Mouse (Mus musculus): ENCODE measurements around the gene Esr1. TPM values are rescaled to one million over a fixed set of nuclear protein-coding genes. Genes with fewer than 3 reads are reported as not detected.

The Esr1 gene
- polyA plus RNA-seq, 1 experiment: 3.6 TPM

DNA sequence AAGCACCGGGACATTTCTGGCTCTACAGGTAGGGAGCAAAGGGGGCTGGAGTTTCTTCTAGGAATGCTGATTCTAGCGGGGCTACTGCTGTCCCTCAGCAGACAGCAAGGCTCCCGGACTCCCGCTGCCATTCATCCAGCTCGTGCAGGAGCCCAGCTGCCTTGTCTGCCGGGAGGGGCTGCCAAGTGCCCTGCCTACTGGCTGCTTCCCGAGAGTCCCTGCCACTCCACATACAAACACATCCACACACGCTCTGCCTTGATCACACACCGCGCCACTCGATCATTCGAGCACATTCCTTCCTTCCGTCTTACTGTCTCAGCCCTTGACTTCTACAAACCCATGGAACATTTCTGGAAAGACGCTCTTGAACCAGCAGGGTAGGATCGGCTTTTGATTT is 98.5 kb downstream of the Esr1 start:
- Histone ChIP-seq H3ac (ENCODE audit: control insufficient read depth, insufficient read length) (no peak overlapping the region), H3K79me2 (ENCODE audit: control insufficient read depth, insufficient read depth) (no peaks in the 10 kb centered on the region), H3K4me2 (ENCODE audit: low read depth) (peak overlapping the region; percentile 66), H3K4me3 (peak overlapping the region; percentile 5), H3K36me3 (ENCODE audit: control insufficient read depth, insufficient read depth) (no peaks in the 10 kb centered on the region), H3K27me3 (ENCODE audit: control insufficient read depth, insufficient read depth, insufficient read length) (no peaks in the 10 kb centered on the region)
- TF ChIP-seq POLR2A (IDR thresholded peaks at IDR 0.05; ENCODE audit: insufficient read length, low read depth): no peak
- TF ChIP-seq USF1 (IDR thresholded peaks at IDR 0.05; ENCODE audit: low read depth): no peak
- TF ChIP-seq CEBPB (IDR thresholded peaks at IDR 0.05; ENCODE audit: insufficient read depth, poor library complexity, severe bottlenecking): no peak
- no peak for TF ChIP-seq E2F4 (IDR thresholded peaks at IDR 0.05; ENCODE audit: insufficient read depth)
- peak in 1 of 3 experiments; percentile 61 for TF ChIP-seq MYOG (IDR thresholded peaks at IDR 0.05; ENCODE audit: control insufficient read depth in 1 of 3, insufficient read depth in 1 of 3, insufficient read length in 2 of 3, low read depth in 2 of 3)
- TF ChIP-seq TCF12 (IDR thresholded peaks at IDR 0.05; ENCODE audit: insufficient read depth, poor library complexity, severe bottlenecking): no peak
- TF ChIP-seq MYOD1 (IDR thresholded peaks at IDR 0.05; ENCODE audit: control insufficient read depth in 1 of 3, insufficient read length in 2 of 3, low read depth in 2 of 3): peak in 2 of 3 experiments; percentile 22 to 37
- TF ChIP-seq TCF3 (IDR thresholded peaks at IDR 0.05; ENCODE audit: insufficient read length, low read depth): no peak
- TF ChIP-seq MAX (IDR thresholded peaks at IDR 0.05; ENCODE audit: low read depth): no peak
- no peak for TF ChIP-seq SRF (IDR thresholded peaks at IDR 0.05; ENCODE audit: control insufficient read depth, insufficient read length, low read depth)
- TF ChIP-seq POLR2AphosphoS2 (IDR thresholded peaks at IDR 0.05; ENCODE audit: insufficient read length, low read depth): no peak
- no peak for TF ChIP-seq REST (IDR thresholded peaks at IDR 0.05; ENCODE audit: insufficient read depth, insufficient read length)

DNA sequence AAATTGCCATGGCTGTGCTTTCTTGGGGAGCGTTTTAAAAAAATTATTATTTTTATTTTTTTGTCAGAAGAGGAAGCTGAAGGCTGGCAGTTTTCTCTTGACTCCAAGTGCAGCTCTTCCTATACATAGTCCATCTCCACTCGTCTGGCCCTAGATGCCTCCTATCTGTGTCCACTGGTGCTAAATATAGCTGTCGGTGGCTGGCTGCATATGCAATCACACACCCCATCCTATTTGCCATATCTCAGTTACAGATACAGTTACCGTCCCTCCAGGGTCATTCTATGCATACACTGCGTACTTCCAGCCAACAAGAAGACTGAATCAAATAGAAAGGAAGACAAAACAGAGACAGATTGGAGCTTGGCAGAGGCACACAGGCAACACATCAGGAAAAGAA is 100.0 kb downstream of the Esr1 start:
- no peak overlapping the region for H3ac ChIP-seq (ENCODE audit: control insufficient read depth, insufficient read length)
- H3K36me3 ChIP-seq (ENCODE audit: control insufficient read depth, insufficient read depth): no peaks in the 10 kb centered on the region
- no peaks in the 10 kb centered on the region for H3K79me2 ChIP-seq (ENCODE audit: control insufficient read depth, insufficient read depth)
- H3K4me2 ChIP-seq (ENCODE audit: low read depth): no peak overlapping the region
- no peak overlapping the region for H3K4me3 ChIP-seq
- H3K27me3 ChIP-seq (ENCODE audit: control insufficient read depth, insufficient read depth, insufficient read length): no peaks in the 10 kb centered on the region
- TF ChIP-seq USF1 (IDR thresholded peaks at IDR 0.05; ENCODE audit: low read depth): no peak
- no peak for TF ChIP-seq MYOD1 (IDR thresholded peaks at IDR 0.05; ENCODE audit: control insufficient read depth in 1 of 3, insufficient read length in 2 of 3, low read depth in 2 of 3)

DNA sequence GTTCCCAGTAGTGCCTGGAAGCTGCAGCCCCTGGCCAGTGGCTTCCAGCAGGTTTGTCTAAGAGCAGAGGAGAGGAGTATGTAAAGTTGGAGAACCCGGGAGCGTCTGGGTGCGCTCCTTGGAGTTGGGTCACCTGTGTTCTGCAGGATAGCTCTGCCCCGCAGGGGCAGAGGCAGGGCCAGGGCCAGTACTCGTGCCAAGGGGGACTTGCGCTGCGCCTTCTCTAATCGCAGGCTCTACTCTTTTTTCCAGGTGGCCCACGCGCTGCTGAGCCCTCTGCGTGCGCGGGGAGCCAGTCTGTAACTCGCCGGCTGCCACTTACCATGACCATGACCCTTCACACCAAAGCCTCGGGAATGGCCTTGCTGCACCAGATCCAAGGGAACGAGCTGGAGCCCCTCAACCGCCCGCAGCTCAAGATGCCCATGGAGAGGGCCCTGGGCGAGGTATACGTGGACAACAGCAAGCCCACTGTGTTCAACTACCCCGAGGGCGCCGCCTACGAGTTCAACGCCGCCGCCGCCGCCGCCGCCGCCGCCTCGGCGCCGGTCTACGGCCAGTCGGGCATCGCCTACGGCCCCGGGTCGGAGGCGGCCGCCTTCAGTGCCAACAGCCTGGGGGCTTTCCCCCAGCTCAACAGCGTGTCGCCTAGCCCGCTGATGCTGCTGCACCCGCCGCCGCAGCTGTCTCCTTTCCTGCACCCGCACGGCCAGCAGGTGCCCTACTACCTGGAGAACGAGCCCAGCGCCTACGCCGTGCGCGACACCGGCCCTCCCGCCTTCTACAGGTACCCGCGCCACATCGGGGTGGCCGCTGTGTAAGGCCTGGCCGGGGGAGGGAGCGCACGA is 100.9 kb downstream of the Esr1 start:
- TF ChIP-seq SRF (IDR thresholded peaks at IDR 0.05; ENCODE audit: control insufficient read depth, insufficient read length, low read depth): no peak
- no peak for TF ChIP-seq TCF3 (IDR thresholded peaks at IDR 0.05; ENCODE audit: insufficient read length, low read depth)
- TF ChIP-seq MYOD1 (IDR thresholded peaks at IDR 0.05; ENCODE audit: control insufficient read depth in 1 of 3, insufficient read length in 2 of 3, low read depth in 2 of 3): no peak
- TF ChIP-seq E2F4 (IDR thresholded peaks at IDR 0.05; ENCODE audit: insufficient read depth): no peak
- TF ChIP-seq POLR2A (IDR thresholded peaks at IDR 0.05; ENCODE audit: insufficient read length, low read depth): no peak
- TF ChIP-seq CEBPB (IDR thresholded peaks at IDR 0.05; ENCODE audit: insufficient read depth, poor library complexity, severe bottlenecking): no peak
- no peak for TF ChIP-seq TCF12 (IDR thresholded peaks at IDR 0.05; ENCODE audit: insufficient read depth, poor library complexity, severe bottlenecking)
- no peak for TF ChIP-seq MAX (IDR thresholded peaks at IDR 0.05; ENCODE audit: low read depth)
- no peak for TF ChIP-seq USF1 (IDR thresholded peaks at IDR 0.05; ENCODE audit: low read depth)
- no peak for TF ChIP-seq REST (IDR thresholded peaks at IDR 0.05; ENCODE audit: insufficient read depth, insufficient read length)
- TF ChIP-seq POLR2AphosphoS2 (IDR thresholded peaks at IDR 0.05; ENCODE audit: insufficient read length, low read depth): no peak
- no peak for TF ChIP-seq MYOG (IDR thresholded peaks at IDR 0.05; ENCODE audit: control insufficient read depth in 1 of 3, insufficient read depth in 1 of 3, insufficient read length in 2 of 3, low read depth in 2 of 3)
- H3K27me3 ChIP-seq (ENCODE audit: control insufficient read depth, insufficient read depth, insufficient read length): no peaks in the 10 kb centered on the region
- no peaks in the 10 kb centered on the region for H3K36me3 ChIP-seq (ENCODE audit: control insufficient read depth, insufficient read depth)
- H3K4me2 ChIP-seq (ENCODE audit: low read depth): no peak overlapping the region
- H3K79me2 ChIP-seq (ENCODE audit: control insufficient read depth, insufficient read depth): no peaks in the 10 kb centered on the region
- H3ac ChIP-seq (ENCODE audit: control insufficient read depth, insufficient read length): no peak overlapping the region
- no peak overlapping the region for H3K4me3 ChIP-seq

DNA sequence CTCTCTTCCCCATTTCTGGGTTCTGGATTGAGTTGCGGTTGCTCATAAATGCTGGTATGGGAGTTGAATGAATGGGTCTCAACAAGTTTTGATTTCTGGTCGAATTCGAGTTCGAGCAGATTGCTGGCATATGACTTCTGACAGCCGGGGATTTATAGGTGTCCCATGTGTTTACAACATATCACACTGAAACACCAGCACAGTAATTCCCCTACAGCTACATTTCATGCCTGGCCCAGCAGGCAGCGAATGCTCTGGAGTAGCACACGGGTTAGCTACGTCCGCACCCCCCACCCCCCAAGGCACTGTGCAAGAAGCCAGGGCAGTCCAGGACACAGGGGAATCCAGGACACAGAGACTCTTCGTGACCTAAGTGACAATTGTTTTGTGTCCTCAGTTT is 102.0 kb downstream of the Esr1 start:
- H3ac ChIP-seq (ENCODE audit: control insufficient read depth, insufficient read length): no peak overlapping the region
- H3K4me2 ChIP-seq (ENCODE audit: low read depth): no peak overlapping the region
- H3K4me3 ChIP-seq: no peak overlapping the region
- no peaks in the 10 kb centered on the region for H3K36me3 ChIP-seq (ENCODE audit: control insufficient read depth, insufficient read depth)
- H3K79me2 ChIP-seq (ENCODE audit: control insufficient read depth, insufficient read depth): no peaks in the 10 kb centered on the region
- H3K27me3 ChIP-seq (ENCODE audit: control insufficient read depth, insufficient read depth, insufficient read length): no peaks in the 10 kb centered on the region
- TF ChIP-seq POLR2A (IDR thresholded peaks at IDR 0.05; ENCODE audit: insufficient read length, low read depth) (no peak), CEBPB (IDR thresholded peaks at IDR 0.05; ENCODE audit: insufficient read depth, poor library complexity, severe bottlenecking) (no peak), USF1 (IDR thresholded peaks at IDR 0.05; ENCODE audit: low read depth) (no peak), E2F4 (IDR thresholded peaks at IDR 0.05; ENCODE audit: insufficient read depth) (no peak), TCF12 (IDR thresholded peaks at IDR 0.05; ENCODE audit: insufficient read depth, poor library complexity, severe bottlenecking) (no peak), POLR2AphosphoS2 (IDR thresholded peaks at IDR 0.05; ENCODE audit: insufficient read length, low read depth) (no peak), MAX (IDR thresholded peaks at IDR 0.05; ENCODE audit: low read depth) (no peak), MYOD1 (IDR thresholded peaks at IDR 0.05; ENCODE audit: control insufficient read depth in 1 of 3, insufficient read length in 2 of 3, low read depth in 2 of 3) (no peak)

DNA sequence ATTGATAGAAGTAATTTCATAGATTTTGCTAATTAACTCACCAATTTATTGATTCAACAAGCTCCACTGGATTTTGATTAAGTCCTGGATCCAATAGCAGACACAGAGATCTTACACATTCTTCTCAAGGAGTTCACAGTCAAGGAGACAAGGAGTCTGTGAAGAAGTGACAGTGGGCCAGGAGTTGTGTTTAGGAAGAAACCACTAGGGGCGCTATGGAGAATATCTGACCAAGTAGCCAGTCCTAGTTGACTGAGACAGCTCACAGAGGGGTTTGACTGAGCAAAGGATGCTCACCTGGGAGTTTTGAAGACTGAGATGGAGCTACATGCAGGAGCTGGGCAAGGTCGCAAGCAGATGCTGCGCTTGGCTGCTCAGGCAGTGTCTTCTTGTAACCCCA is 113.5 kb downstream of the Esr1 start:
- TF ChIP-seq CEBPB (IDR thresholded peaks at IDR 0.05; ENCODE audit: insufficient read depth, poor library complexity, severe bottlenecking) (no peak), SRF (IDR thresholded peaks at IDR 0.05; ENCODE audit: control insufficient read depth, insufficient read length, low read depth) (no peak), POLR2AphosphoS2 (IDR thresholded peaks at IDR 0.05; ENCODE audit: insufficient read length, low read depth) (no peak), USF1 (IDR thresholded peaks at IDR 0.05; ENCODE audit: low read depth) (no peak), TCF3 (IDR thresholded peaks at IDR 0.05; ENCODE audit: insufficient read length, low read depth) (no peak), MYOG (IDR thresholded peaks at IDR 0.05; ENCODE audit: control insufficient read depth in 1 of 3, insufficient read depth in 1 of 3, insufficient read length in 2 of 3, low read depth in 2 of 3) (no peak), E2F4 (IDR thresholded peaks at IDR 0.05; ENCODE audit: insufficient read depth) (no peak), POLR2A (IDR thresholded peaks at IDR 0.05; ENCODE audit: insufficient read length, low read depth) (no peak), MYOD1 (IDR thresholded peaks at IDR 0.05; ENCODE audit: control insufficient read depth in 1 of 3, insufficient read length in 2 of 3, low read depth in 2 of 3) (no peak), MAX (IDR thresholded peaks at IDR 0.05; ENCODE audit: low read depth) (no peak), TCF12 (IDR thresholded peaks at IDR 0.05; ENCODE audit: insufficient read depth, poor library complexity, severe bottlenecking) (no peak)
- H3K79me2 ChIP-seq (ENCODE audit: control insufficient read depth, insufficient read depth): no peaks in the 10 kb centered on the region
- no peak overlapping the region for H3K4me3 ChIP-seq
- no peak overlapping the region for H3ac ChIP-seq (ENCODE audit: control insufficient read depth, insufficient read length)
- no peaks in the 10 kb centered on the region for H3K27me3 ChIP-seq (ENCODE audit: control insufficient read depth, insufficient read depth, insufficient read length)
- no peaks in the 10 kb centered on the region for H3K36me3 ChIP-seq (ENCODE audit: control insufficient read depth, insufficient read depth)
- no peak overlapping the region for H3K4me2 ChIP-seq (ENCODE audit: low read depth)
